In genomic region chr6:29717952-29718521, GRCm38 (mm10) we compare ENCODE assay signal across 9 mouse cellular contexts. TPM values are rescaled to one million over a fixed set of nuclear protein-coding genes. Genes with fewer than 3 reads are reported as not detected.
A peak's percentile ranks its signal among the peaks of the same experiment; 100 is the strongest.
DNase-seq lines count a peak whose midpoint lies in the region; ATAC-seq and TF ChIP-seq lines count a peak whose summit lies in the region.
"Had no signal": no experiment of that assay in that cellular context is flagged by ENCODE, and none has a peak within 500 bp of the region (broad histone marks: within the 10 kb centered on the region; RNA-seq: fewer than 3 reads in every experiment).

No protein-coding gene starts in this region.

- H3K9me3 ChIP-seq in E14TG2a.4 (ENCODE audit: low read length): no peaks in the 10 kb centered on the region
- no peaks in the 10 kb centered on the region for H3K9me3 ChIP-seq in heart, embryonic 11.5 days (replicated peaks; ENCODE audit: control insufficient read depth, low read length)
- no peaks in the 10 kb centered on the region for H3K9me3 ChIP-seq in neural tube, embryonic 15.5 days (replicated peaks)

- DNase-seq in frontal cortex, postnatal 14 days (ENCODE audit: low spot score in 2 of 2): no peak
- peak; percentile 72 to 76 for DNase-seq in cerebellum, postnatal 25 days
- DNase-seq in layer of hippocampus, adult 18-20 months (ENCODE audit: low spot score in 2 of 2): peak; percentile 57 to 73
- no peak for DNase-seq in thymus, postnatal 14 days

- H3K4me2 ChIP-seq in heart, embryonic 11.5 days: peak overlapping the region; percentile 34
- peak overlapping the region; percentile 58 for H3K4me2 ChIP-seq in neural tube, embryonic 15.5 days

- WGBS in heart, embryonic 11.5 days (ENCODE audit: insufficient replicate concordance): 26% methylated on average over 14 of the region's 14 CpGs
- WGBS in neural tube, embryonic 15.5 days: 16% methylated on average over 14 of the region's 14 CpGs

- no peak for TF ChIP-seq CTCF in E14TG2a.4 (conservative IDR thresholded peaks at IDR 0.05; ENCODE audit: low read length)

- H3K4me3 ChIP-seq in E14TG2a.4 (replicated peaks; ENCODE audit: low read length): peak overlapping the region; percentile 73
- no peak overlapping the region for H3K4me3 ChIP-seq in heart, embryonic 11.5 days (ENCODE audit: low read depth, low read length)
- H3K4me3 ChIP-seq in neural tube, embryonic 15.5 days (replicated peaks): peak overlapping the region; percentile 11; the same call in 1 of the 2 replicates
- H3K4me3 ChIP-seq: erythroblast, embryonic 14.5 days had no signal

- H3K4me1 ChIP-seq in E14TG2a.4 (replicated peaks; ENCODE audit: low read depth, low read length): peaks cover 39% of the 10 kb centered on the region
- H3K4me1 ChIP-seq in heart, embryonic 11.5 days (ENCODE audit: control insufficient read depth, insufficient read depth, low read length): peaks cover 8% of the 10 kb centered on the region; the same call in 1 of the 2 replicates
- peaks cover 29% of the 10 kb centered on the region for H3K4me1 ChIP-seq in neural tube, embryonic 15.5 days

- ATAC-seq in frontal cortex, adult (ENCODE audit: low TSS enrichment): peak; percentile 55; the same call in 1 of the 2 replicates
- ATAC-seq in heart, embryonic 11.5 days (replicated peaks; ENCODE audit: insufficient number of reproducible peaks, low FRiP score, low TSS enrichment): 0 out of 2 replicates have a peak, but pooled peaks have one; percentile 17
- peak; percentile 71 for ATAC-seq in neural tube, embryonic 15.5 days (ENCODE audit: low FRiP score)

- H3K27me3 ChIP-seq in E14TG2a.4 (ENCODE audit: insufficient read depth, low read length): peaks cover 20% of the 10 kb centered on the region
- H3K27me3 ChIP-seq in heart, embryonic 11.5 days (ENCODE audit: control insufficient read depth, insufficient read depth, low read length): peaks cover 12% of the 10 kb centered on the region; the same call in 1 of the 2 replicates
- peaks cover 3% of the 10 kb centered on the region; the same call in 1 of the 2 replicates for H3K27me3 ChIP-seq in neural tube, embryonic 15.5 days (replicated peaks)

- no peak overlapping the region for H3K9ac ChIP-seq in heart, embryonic 11.5 days (ENCODE audit: low read depth, low read length)
- H3K9ac ChIP-seq in neural tube, embryonic 15.5 days (replicated peaks): no peak overlapping the region

- no peak overlapping the region for H3K27ac ChIP-seq in heart, embryonic 11.5 days (ENCODE audit: low read depth, low read length)
- peak overlapping the region; percentile 69 for H3K27ac ChIP-seq in neural tube, embryonic 15.5 days (replicated peaks)

- H3K36me3 ChIP-seq in E14TG2a.4 (ENCODE audit: insufficient read depth, low read length): no peaks in the 10 kb centered on the region
- H3K36me3 ChIP-seq in heart, embryonic 11.5 days (ENCODE audit: control insufficient read depth, insufficient read depth, low read length): no peaks in the 10 kb centered on the region
- H3K36me3 ChIP-seq in neural tube, embryonic 15.5 days: no peaks in the 10 kb centered on the region

RNA-seq across cellular contexts. Expression of gene Smo, which starts 17.3 kb away (rescaled TPM):
- 21.8 and 22.4 TPM in 2 replicates for polyA plus RNA-seq in heart, embryonic 11.5 days (2014; fragmentation: Nextera tagmentation; extraction: Ambion mirVana)
- total RNA-seq in layer of hippocampus, adult 18-20 months (2021): 10 to 100 TPM; 17.1 to 18.6 TPM
- polyA plus RNA-seq in neural tube, embryonic 15.5 days (2015; fragmentation: Nextera tagmentation; extraction: Ambion mirVana): 10.8 and 18.3 TPM in 2 replicates

RNA-seq across cellular contexts. Expression of gene Tspan33, which starts 24.0 kb away (rescaled TPM):
- 11.9 and 12.1 TPM in 2 replicates for polyA plus RNA-seq in heart, embryonic 11.5 days (2014; fragmentation: Nextera tagmentation; extraction: Ambion mirVana)
- 10 to 100 TPM; 35.3 to 39.8 TPM for total RNA-seq in layer of hippocampus, adult 18-20 months (2021)
- 11.0 and 12.9 TPM in 2 replicates for polyA plus RNA-seq in neural tube, embryonic 15.5 days (2015; fragmentation: Nextera tagmentation; extraction: Ambion mirVana)

RNA-seq across cellular contexts. Expression of gene Ahcyl2, which starts 49.8 kb away (rescaled TPM):
- 9.9 and 11.6 TPM in 2 replicates for polyA plus RNA-seq in heart, embryonic 11.5 days (2014; fragmentation: Nextera tagmentation; extraction: Ambion mirVana)
- total RNA-seq in layer of hippocampus, adult 18-20 months (2021): 100 to 1,000 TPM; 231 to 237 TPM
- 19.4 and 20.8 TPM in 2 replicates for polyA plus RNA-seq in neural tube, embryonic 15.5 days (2015; fragmentation: Nextera tagmentation; extraction: Ambion mirVana)

Comparison
In these comparisons a context has a peak if more than half of its experiments do, and no peak if none do; other contexts are left out.
1. ATAC-seq: peak in every context shown above with its lines; median percentile 71 in neural tube, embryonic 15.5 days; 55 in frontal cortex, adult; 17 in heart, embryonic 11.5 days.
2. DNase-seq: peak in cerebellum, postnatal 25 days (2 of 2) and layer of hippocampus, adult 18-20 months (2 of 2); none in frontal cortex, postnatal 14 days (0 of 2) and thymus, postnatal 14 days (single experiment).